Mouse (Mus musculus) C2C12 (cell line): ENCODE data around the gene Gstm6. TPM values are rescaled to one million over a fixed set of nuclear protein-coding genes. Genes with fewer than 3 reads are reported as not detected.
"Not testable (repeated sequence)": the region's sequence is repeated elsewhere in the genome, so short reads cannot be mapped to it uniquely, and the experiment has no call there.

ENCODE experiments used
- H3K27me3 ChIP-seq: one replicate; pipeline ENCODE4 v1.6.1; 2011; ENCODE audit not compliant: control insufficient read depth, insufficient read depth, insufficient read length
- H3K36me3 ChIP-seq: one replicate; pipeline ENCODE4 v1.6.1; 2011; ENCODE audit not compliant: control insufficient read depth, insufficient read depth
- H3K4me3 ChIP-seq: one replicate; pipeline ENCODE4 v1.5.1; 2011; ENCODE audit warnings: mild to moderate bottlenecking, control low read depth; ENCODE audit not compliant: poor library complexity, insufficient read depth, severe bottlenecking
- H3K79me2 ChIP-seq: one replicate; pipeline ENCODE4 v1.6.1; 2011; ENCODE audit not compliant: control insufficient read depth, insufficient read depth
- H3K79me3 ChIP-seq: one replicate; pipeline ENCODE4 v1.6.1; 2011; ENCODE audit warnings: low read depth, control low read depth
- H3ac ChIP-seq: one replicate; pipeline ENCODE3; 2011; ENCODE audit warnings: low read depth; ENCODE audit not compliant: control insufficient read depth, insufficient read length
- CEBPB ChIP-seq: IDR thresholded peaks from one replicate; pipeline ENCODE4 v1.6.1; 2011; ENCODE audit warnings: low read depth, mild to moderate bottlenecking, control low read depth, moderate library complexity
- CTCF ChIP-seq: IDR thresholded peaks from one replicate; pipeline ENCODE4 v1.5.1; 2011; ENCODE audit not compliant: control insufficient read depth, insufficient read depth, insufficient read length
- FOSL1 ChIP-seq: IDR thresholded peaks from one replicate; pipeline ENCODE4 v1.8.0; 2011; ENCODE audit warnings: mild to moderate bottlenecking, low read length; ENCODE audit not compliant: poor library complexity, insufficient read depth, severe bottlenecking
- MAX ChIP-seq: IDR thresholded peaks from one replicate; pipeline ENCODE4 v1.6.1; 2011; ENCODE audit warnings: mild to moderate bottlenecking, control low read depth
- MYOD1 ChIP-seq: IDR thresholded peaks from one replicate; pipeline ENCODE4 v1.6.1; 2011; ENCODE audit warnings: low read depth; ENCODE audit not compliant: control insufficient read depth, insufficient read length
- MYOG ChIP-seq: IDR thresholded peaks from one replicate; pipeline ENCODE4 v1.6.1; 2011; ENCODE audit not compliant: control insufficient read depth, insufficient read length; ENCODE audit errors: extremely low read depth
- USF1 ChIP-seq: IDR thresholded peaks from one replicate; pipeline ENCODE4 v1.6.1; 2011; ENCODE audit warnings: low read depth, mild to moderate bottlenecking, control low read depth, moderate library complexity
- polyA plus RNA-seq: library from polyadenylated mRNA; unstranded; fragments of >200 nt; fragmentation: generic; extraction: Trizol; gene quantifications from one replicate; pipeline ENCODE4 v1.2.1, GENCODE M21; 2012; ENCODE audit warnings: missing spikeins

The Gstm6 gene
- polyA plus RNA-seq, 1 experiment, result not detected

GRCm38 (mm10) chr3:107895720-107896569, 47.6 kb downstream of the Gstm6 start, which contains the start of gene Gstm5:
TSS of gene Gstm5 (plus strand) at chr3:107895821.
- no peak for TF ChIP-seq CEBPB
- peak; percentile 55 for TF ChIP-seq MAX
- TF ChIP-seq USF1, result no peak
- no peak for TF ChIP-seq MYOD1
- no peak for TF ChIP-seq FOSL1

DNA sequence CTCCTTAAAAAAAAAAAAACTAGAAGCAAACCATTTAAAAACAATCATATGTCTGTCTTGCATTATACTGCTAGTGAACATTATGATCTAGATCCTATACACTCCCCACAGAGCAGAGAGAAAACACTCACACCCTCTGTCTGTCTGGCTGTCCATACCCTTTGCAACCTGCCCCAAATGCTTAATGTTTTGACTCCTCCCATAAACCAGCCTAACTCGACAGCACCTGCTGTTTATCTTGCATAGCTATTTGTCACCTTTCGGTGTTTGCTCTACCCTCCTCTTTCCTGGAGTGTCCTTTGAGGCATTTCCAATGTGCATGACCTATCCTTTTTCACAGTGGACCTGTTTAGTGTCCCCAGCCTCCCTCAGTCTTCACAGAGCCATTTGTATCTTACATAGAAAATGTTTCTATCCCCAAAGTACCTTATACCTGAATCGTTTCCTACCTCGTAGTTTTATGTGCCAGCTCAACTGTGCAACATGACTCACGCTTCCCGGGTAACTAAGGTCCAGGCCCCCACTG, 48.3 kb downstream of the Gstm6 start:
- Histone ChIP-seq H3ac (no peak overlapping the region), H3K36me3 (no peaks in the 10 kb centered on the region), H3K79me2 (no peaks in the 10 kb centered on the region), H3K27me3 (no peaks in the 10 kb centered on the region), H3K79me3 (no peaks in the 10 kb centered on the region), H3K4me3 (no peak overlapping the region)
- TF ChIP-seq CEBPB (no peak), FOSL1 (no peak), CTCF (no peak), MAX (no peak), MYOG (no peak), USF1 (no peak), MYOD1 (no peak)

More at GRCm38 (mm10) chr3:107895720-107896569, 47.6 kb downstream of the Gstm6 start, which contains the start of gene Gstm5:
- H3K4me3 ChIP-seq, result peak within 1 kb of the TSS; percentile 25
- no peaks in the 10 kb centered on the region for H3K36me3 ChIP-seq
- H3ac ChIP-seq, result peak within 1 kb of the TSS; percentile 60
- no peaks in the 10 kb centered on the region for H3K79me3 ChIP-seq
- peaks cover 3% of the 10 kb centered on the region for H3K27me3 ChIP-seq
- no peaks in the 10 kb centered on the region for H3K79me2 ChIP-seq

GRCm38 (mm10) chr3:107889236-107889635, 54.3 kb downstream of the Gstm6 start:
- not testable (repeated sequence) for H3K79me3 ChIP-seq, H3K36me3 ChIP-seq

More at GRCm38 (mm10) chr3:107889236-107889635, 54.3 kb downstream of the Gstm6 start:
- not testable (repeated sequence) for H3ac ChIP-seq, H3K4me3 ChIP-seq, H3K27me3 ChIP-seq, H3K79me2 ChIP-seq

Other genes with a start within 250 kb of the Gstm6 start
- gene Ahcyl1, start 247.2 kb downstream of the Gstm6 start, polyA plus RNA-seq, result 72.1 TPM
- gene Csf1, start 183.3 kb downstream of the Gstm6 start, polyA plus RNA-seq, result 169 TPM
- not detected for gene Eps8l3, start 66.5 kb downstream of the Gstm6 start, polyA plus RNA-seq
- 20.7 TPM for gene Gstm5, start 47.9 kb downstream of the Gstm6 start, polyA plus RNA-seq
- 0.21 TPM for gene Gstm7, start 11.9 kb downstream of the Gstm6 start, polyA plus RNA-seq
- not detected for gene Gstm3, start 25.5 kb upstream of the Gstm6 start, polyA plus RNA-seq
- gene Gstm2, start 42.7 kb upstream of the Gstm6 start, polyA plus RNA-seq, result 7.7 TPM
- gene Gstm1, start 74.2 kb upstream of the Gstm6 start, polyA plus RNA-seq, result 89.8 TPM
- gene Gstm4, start 101.1 kb upstream of the Gstm6 start, polyA plus RNA-seq, result 0.39 TPM
- gene Ampd2, start 142.9 kb upstream of the Gstm6 start, polyA plus RNA-seq, result 58.3 TPM
- gene Gnat2, start 149.0 kb upstream of the Gstm6 start, polyA plus RNA-seq, result 1.1 TPM
- gene Gnai3, start 202.4 kb upstream of the Gstm6 start, polyA plus RNA-seq, result 28.8 TPM
- 0.01 TPM for gene Gpr61, start 211.1 kb upstream of the Gstm6 start, polyA plus RNA-seq
- gene Amigo1, start 242.6 kb upstream of the Gstm6 start, polyA plus RNA-seq, result 1.9 TPM